Mouse (Mus musculus) brown adipose tissue, adult 24 weeks (tissue): ENCODE measurements around the gene Car10. TPM values are rescaled to one million over a fixed set of nuclear protein-coding genes. Genes with fewer than 3 reads are reported as not detected.

Experiments used
- H3K27ac ChIP-seq: fragments of 200-500 bp; replicated peaks from 2 replicates; pipeline ENCODE4 v1.5.1; 2012; ENCODE audit warnings: low read depth, mild to moderate bottlenecking, low read length
- H3K4me1 ChIP-seq: fragments of 200-500 bp; 2 replicates; pipeline ENCODE4 v1.6.1; 2012; ENCODE audit warnings: low read length, mixed read lengths; ENCODE audit not compliant: control insufficient read depth, insufficient read depth, insufficient read length
- H3K4me3 ChIP-seq: fragments of 200-500 bp; 2 replicates; pipeline ENCODE4 v1.5.1; 2012; ENCODE audit warnings: low read depth, mild to moderate bottlenecking, low read length, moderate library complexity; ENCODE audit not compliant: insufficient read depth
- polyA plus RNA-seq: library from polyadenylated mRNA; stranded (reverse); fragments of >200 nt; gene quantifications from 2 replicates; pipeline ENCODE4 v1.2.4, GENCODE M21; 2012; ENCODE audit not compliant: missing spikeins, insufficient read depth, insufficient read length

The Car10 gene
- polyA plus RNA-seq, 1 experiment: 0.52 TPM

GRCm38 (mm10) chr11:93516946-93517345 lies 419.1 kb downstream of the Car10 start:
- H3K27ac ChIP-seq: no peak overlapping the region
- H3K4me1 ChIP-seq: no peaks in the 10 kb centered on the region
- no peak overlapping the region for H3K4me3 ChIP-seq

- H3K4me3 ChIP-seq: no peak overlapping the region
- H3K27ac ChIP-seq: no peak overlapping the region
- H3K4me1 ChIP-seq: no peaks in the 10 kb centered on the region
Measured at GRCm38 (mm10) chr11:93522501-93522900, 424.7 kb downstream of the Car10 start.

GRCm38 (mm10) chr11:93525921-93526320 lies 428.1 kb downstream of the Car10 start:
- Histone ChIP-seq H3K27ac (no peak overlapping the region), H3K4me3 (no peak overlapping the region), H3K4me1 (no peaks in the 10 kb centered on the region)

- Histone ChIP-seq H3K4me1 (no peaks in the 10 kb centered on the region), H3K4me3 (no peak overlapping the region), H3K27ac (no peak overlapping the region)
Measured at GRCm38 (mm10) chr11:93531029-93531680, 433.3 kb downstream of the Car10 start.

- Histone ChIP-seq H3K4me1 (no peaks in the 10 kb centered on the region), H3K4me3 (no peak overlapping the region), H3K27ac (no peak overlapping the region)
Measured at GRCm38 (mm10) chr11:93536244-93536643, 438.4 kb downstream of the Car10 start.

- Histone ChIP-seq H3K4me1 (no peaks in the 10 kb centered on the region), H3K27ac (no peak overlapping the region), H3K4me3 (no peak overlapping the region)
Measured at GRCm38 (mm10) chr11:93548904-93549303, 451.1 kb downstream of the Car10 start.

GRCm38 (mm10) chr11:93550908-93551307 lies 453.1 kb downstream of the Car10 start:
- Histone ChIP-seq H3K27ac (no peak overlapping the region), H3K4me1 (no peaks in the 10 kb centered on the region), H3K4me3 (no peak overlapping the region)

GRCm38 (mm10) chr11:93559118-93559517 lies 461.3 kb downstream of the Car10 start:
- Histone ChIP-seq H3K4me1 (no peaks in the 10 kb centered on the region), H3K4me3 (no peak overlapping the region), H3K27ac (no peak overlapping the region)

GRCm38 (mm10) chr11:93560570-93560969 lies 462.7 kb downstream of the Car10 start:
- no peak overlapping the region for H3K27ac ChIP-seq
- H3K4me1 ChIP-seq: no peaks in the 10 kb centered on the region
- no peak overlapping the region for H3K4me3 ChIP-seq

- Histone ChIP-seq H3K27ac (no peak overlapping the region), H3K4me1 (no peaks in the 10 kb centered on the region), H3K4me3 (no peak overlapping the region)
Measured at GRCm38 (mm10) chr11:93562330-93562865, 464.6 kb downstream of the Car10 start.

GRCm38 (mm10) chr11:93565756-93566155 lies 467.9 kb downstream of the Car10 start:
- no peaks in the 10 kb centered on the region for H3K4me1 ChIP-seq
- H3K4me3 ChIP-seq: no peak overlapping the region
- H3K27ac ChIP-seq: no peak overlapping the region

- Histone ChIP-seq H3K27ac (no peak overlapping the region), H3K4me3 (no peak overlapping the region), H3K4me1 (no peaks in the 10 kb centered on the region)
Measured at GRCm38 (mm10) chr11:93571917-93572641, 474.3 kb downstream of the Car10 start.

GRCm38 (mm10) chr11:93577441-93577840 lies 479.6 kb downstream of the Car10 start:
- no peaks in the 10 kb centered on the region for H3K4me1 ChIP-seq
- no peak overlapping the region for H3K27ac ChIP-seq
- H3K4me3 ChIP-seq: no peak overlapping the region

GRCm38 (mm10) chr11:93579626-93580025 lies 481.8 kb downstream of the Car10 start:
- H3K27ac ChIP-seq: no peak overlapping the region
- H3K4me3 ChIP-seq: no peak overlapping the region
- no peaks in the 10 kb centered on the region for H3K4me1 ChIP-seq

- Histone ChIP-seq H3K4me3 (no peak overlapping the region), H3K27ac (no peak overlapping the region), H3K4me1 (no peaks in the 10 kb centered on the region)
Measured at GRCm38 (mm10) chr11:93581326-93581725, 483.5 kb downstream of the Car10 start.

- Histone ChIP-seq H3K4me1 (no peaks in the 10 kb centered on the region), H3K27ac (no peak overlapping the region), H3K4me3 (no peak overlapping the region)
Measured at GRCm38 (mm10) chr11:93587788-93588187, 490.0 kb downstream of the Car10 start.
